Mouse (Mus musculus) left cerebral cortex, postnatal 10 days (tissue): ENCODE measurements around the gene E130309D02Rik. TPM values are rescaled to one million over a fixed set of nuclear protein-coding genes. Genes with fewer than 3 reads are reported as not detected.

Experiments
- total RNA-seq, 2 experiments: library from RNA; stranded (reverse); gene quantifications; 2 replicates each; pipeline ENCODE4 v1.2.3; 2021

The E130309D02Rik gene
- total RNA-seq, 2 experiments from 2014 or later, result 20.0 to 22.1 TPM

Other genes starting within 250 kb of the E130309D02Rik start
- gene Rnf216, start 202.4 kb downstream of the E130309D02Rik start, total RNA-seq, result 10 to 100 TPM; 38.5 to 40.1 TPM
- gene Olfr718-ps1, start 167.8 kb downstream of the E130309D02Rik start, total RNA-seq, result under 1 TPM; 0.14 to 0.17 TPM
- gene Rbak, start 134.6 kb downstream of the E130309D02Rik start, total RNA-seq, result 10 to 100 TPM; 16.1 to 19.9 TPM
- not detected for gene Spdye4b, start 134.3 kb downstream of the E130309D02Rik start, total RNA-seq
- gene Spdye4a, start 88.5 kb downstream of the E130309D02Rik start, total RNA-seq, result not detected
- 10 to 100 TPM; 21.8 to 26.6 TPM for gene Zfp12, start 80.2 kb downstream of the E130309D02Rik start, total RNA-seq
- 10 to 100 TPM; 22.6 to 23.6 TPM for gene Zfp316, start 45.3 kb downstream of the E130309D02Rik start, total RNA-seq
- gene Zfp853, start 21.7 kb downstream of the E130309D02Rik start, total RNA-seq, result 10 to 100 TPM; 11.3 to 12.5 TPM
- 10 to 100 TPM; 42.5 to 42.8 TPM for gene Zdhhc4, start 13.9 kb upstream of the E130309D02Rik start, total RNA-seq
- 1 to 10 TPM; 2.0 TPM for gene Grid2ip, start 42.0 kb upstream of the E130309D02Rik start, total RNA-seq
- gene Kdelr2, start 88.5 kb upstream of the E130309D02Rik start, total RNA-seq, result 10 to 100 TPM; 47.2 to 47.9 TPM
- 10 to 100 TPM; 20.2 to 21.8 TPM for gene Daglb, start 149.2 kb upstream of the E130309D02Rik start, total RNA-seq
- gene Rac1, start 212.7 kb upstream of the E130309D02Rik start, total RNA-seq, result 100 to 1,000 TPM; 429 to 434 TPM